Mouse (Mus musculus) gastrocnemius, postnatal 14 days (tissue): ENCODE data around the gene Dpysl5. TPM values are rescaled to one million over a fixed set of nuclear protein-coding genes. Genes with fewer than 3 reads are reported as not detected.

Source experiments
- DNase-seq: peaks from one replicate; pipeline ENCODE4 v3.0.0; 2021; ENCODE audit warnings: mixed read lengths
- intact Hi-C: fragments of 180-260 bp; cut with DNase I; formaldehyde crosslinking; loops from one replicate; pipeline ENCODE4 v1.15.1; 2025; ENCODE audit warnings: low total_unique reads
- total RNA-seq, 2 experiments: library from RNA; stranded (reverse); gene quantifications; 2 replicates each; pipeline ENCODE4 v1.2.3; 2021

The Dpysl5 gene
- total RNA-seq, 2 experiments from 2014 or later: 1.6 to 2.0 TPM

- no peak for DNase-seq
- intact Hi-C loops: no loop called here
These were observed 38.4 kb downstream of the Dpysl5 start for GRCm38 (mm10) chr5:30749582-30750311.

GRCm38 (mm10) chr5:30751071-30751470 lies 39.7 kb downstream of the Dpysl5 start:
- intact Hi-C loops: no loop called here
- DNase-seq: peak; percentile 54

DNA sequence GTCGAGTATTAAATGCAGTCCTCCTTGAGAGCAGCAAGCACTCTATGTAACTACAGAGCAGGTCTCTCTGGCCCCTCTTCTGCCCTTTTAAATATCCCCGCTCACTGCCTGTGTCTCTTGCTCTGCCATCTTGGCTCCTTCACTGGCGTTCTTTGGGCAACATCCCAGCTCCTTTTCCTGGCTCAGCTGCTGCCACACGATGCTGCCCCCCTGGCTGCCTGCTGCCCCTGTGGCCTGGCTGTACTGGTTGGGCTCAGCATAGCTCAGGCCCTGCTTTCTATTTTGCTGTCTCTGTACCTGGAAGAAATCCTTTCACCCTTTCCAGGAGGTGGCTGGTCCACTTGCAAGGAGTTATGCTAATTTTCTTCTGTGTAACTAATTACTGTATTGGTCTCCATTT lies 41.8 kb downstream of the Dpysl5 start:
- intact Hi-C loops: no loop called here
- DNase-seq: peak; percentile 69

DNA sequence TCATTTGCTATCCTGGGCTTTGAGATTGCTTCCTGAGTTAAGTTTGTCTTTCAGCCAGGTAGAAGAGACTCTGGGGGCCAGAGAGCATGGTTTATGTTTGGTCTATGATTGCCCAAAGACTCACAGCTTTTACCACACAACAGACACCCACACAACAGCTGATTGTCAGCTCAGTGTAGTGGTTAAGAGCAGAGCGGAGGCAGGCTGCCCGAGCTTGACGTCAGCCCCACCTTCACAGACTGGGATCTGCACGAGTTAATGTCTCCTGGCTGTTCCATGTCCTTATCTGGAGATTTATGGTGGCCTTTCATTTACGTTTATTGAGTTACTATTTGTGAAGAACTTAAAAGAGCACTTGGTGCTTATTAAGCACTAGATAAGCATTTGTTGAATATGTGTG lies 43.9 kb downstream of the Dpysl5 start:
- DNase-seq: no peak
- intact Hi-C loops: no loop called here

DNA sequence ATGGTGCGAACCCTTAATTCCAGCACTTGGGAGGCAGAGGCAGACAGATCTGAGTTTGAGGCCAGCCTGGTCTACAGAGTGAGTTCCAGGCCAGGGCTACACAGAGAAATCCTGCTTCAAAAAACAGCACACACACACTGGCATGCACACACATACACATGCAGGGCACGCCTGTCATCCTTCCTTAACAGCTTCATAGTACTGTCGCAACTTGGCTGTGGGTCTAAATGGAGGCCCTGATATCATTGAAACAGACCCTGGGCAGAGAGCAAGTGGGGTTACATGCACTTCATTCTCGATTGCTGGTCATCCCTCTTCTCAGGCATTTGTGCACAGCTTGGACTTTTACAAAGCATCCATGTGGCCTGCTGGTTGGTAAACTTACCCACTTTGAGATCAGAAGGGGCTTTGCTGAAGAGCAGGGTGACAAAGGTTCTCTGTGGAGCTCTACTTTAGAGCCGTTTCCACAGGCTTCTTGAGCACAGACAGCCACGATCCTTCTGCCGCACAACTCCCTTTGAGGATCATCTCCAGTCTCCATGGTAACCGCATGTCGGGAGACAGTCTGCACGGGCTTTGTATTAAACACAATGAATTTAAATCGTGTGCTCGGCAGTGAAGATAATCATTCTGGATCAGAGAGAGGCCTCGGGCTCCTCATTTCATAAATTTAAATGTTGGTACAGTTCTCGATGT lies 51.6 kb downstream of the Dpysl5 start:
- intact Hi-C loops: no loop called here

GRCm38 (mm10) chr5:30763511-30763830 lies 52.1 kb downstream of the Dpysl5 start:
- intact Hi-C loops: no loop called here
- no peak for DNase-seq

More for the DNA sequence above, 51.6 kb downstream of the Dpysl5 start:
- no peak for DNase-seq

DNA sequence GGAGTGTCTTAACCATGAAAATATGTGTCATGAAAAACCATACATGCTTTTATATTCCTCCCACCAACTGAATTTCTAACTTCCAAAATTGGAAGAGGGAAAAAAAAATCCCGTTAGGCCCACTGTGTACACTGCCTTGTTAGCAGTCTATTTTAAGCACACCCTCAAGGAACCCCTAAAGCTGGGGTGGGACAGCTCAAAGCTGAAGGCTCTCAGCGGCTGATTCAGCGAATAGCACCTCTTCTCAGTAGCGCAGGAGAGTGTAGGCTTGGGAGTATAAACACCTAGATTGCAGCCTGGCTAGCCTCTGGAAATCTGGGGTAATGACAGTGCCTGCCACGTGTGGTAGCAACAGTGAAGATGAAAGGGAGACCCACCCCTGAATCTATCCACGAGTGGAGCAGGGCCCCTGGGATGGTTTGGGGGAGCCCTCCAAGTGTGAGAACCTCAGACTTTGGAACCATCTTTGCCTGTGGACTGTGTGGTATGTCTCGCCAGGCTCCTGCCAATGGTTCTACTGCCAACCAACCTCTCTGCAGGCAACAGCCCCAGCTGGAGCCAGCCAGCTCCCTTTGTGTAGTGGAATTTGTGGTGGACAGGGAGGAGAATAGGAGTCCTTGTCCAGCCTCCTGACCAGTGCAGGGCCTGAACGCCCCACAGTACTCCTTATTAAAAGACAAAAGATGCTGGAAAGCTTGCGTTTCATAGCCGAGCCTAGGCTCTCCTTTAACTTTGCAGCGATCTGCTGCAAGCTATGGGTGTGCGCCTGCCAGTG lies 54.4 kb downstream of the Dpysl5 start:
- intact Hi-C loops: no loop called here
- no peak for DNase-seq

DNA sequence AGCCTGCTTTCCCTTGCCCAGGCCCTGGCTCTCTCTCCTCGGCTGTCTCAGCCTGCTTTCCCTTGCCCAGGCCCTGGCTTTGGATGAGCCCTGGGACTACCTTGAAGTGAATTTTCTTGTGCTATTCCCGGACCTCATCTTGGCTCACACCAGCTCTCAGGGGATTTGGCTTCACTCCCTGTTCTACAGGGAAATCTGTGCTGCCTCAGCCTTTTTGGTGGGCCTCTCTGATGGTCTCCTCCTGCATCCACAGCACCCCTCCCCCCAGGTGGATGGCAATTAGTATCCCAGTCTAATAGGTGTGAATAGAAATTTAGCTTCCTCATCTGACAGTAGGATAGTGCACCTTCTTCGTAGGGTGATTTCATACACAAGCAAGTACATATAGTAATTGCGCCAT lies 56.7 kb downstream of the Dpysl5 start:
- intact Hi-C loops: no loop called here
- no peak for DNase-seq

DNA sequence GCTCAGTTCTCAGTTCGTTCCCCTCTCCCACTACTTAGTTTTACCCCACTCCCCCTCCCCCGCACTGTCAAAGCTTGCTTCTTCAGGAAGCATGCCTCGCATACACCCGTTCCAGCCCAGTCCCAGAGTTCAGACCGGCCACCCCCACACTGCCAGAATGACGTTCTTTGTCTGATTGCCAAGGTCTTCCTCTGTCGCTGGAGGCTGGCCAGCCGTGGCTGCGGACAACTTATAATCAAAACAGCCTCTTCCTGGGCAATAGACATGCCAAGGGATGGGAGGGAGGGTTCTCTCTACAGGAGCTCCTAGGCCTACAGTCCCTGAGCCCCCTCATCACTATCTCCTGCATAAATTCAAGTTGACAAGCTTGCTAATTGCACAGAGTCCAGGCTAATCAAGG lies 57.2 kb downstream of the Dpysl5 start:
- intact Hi-C loops: no loop called here
- peak; percentile 36 for DNase-seq

DNA sequence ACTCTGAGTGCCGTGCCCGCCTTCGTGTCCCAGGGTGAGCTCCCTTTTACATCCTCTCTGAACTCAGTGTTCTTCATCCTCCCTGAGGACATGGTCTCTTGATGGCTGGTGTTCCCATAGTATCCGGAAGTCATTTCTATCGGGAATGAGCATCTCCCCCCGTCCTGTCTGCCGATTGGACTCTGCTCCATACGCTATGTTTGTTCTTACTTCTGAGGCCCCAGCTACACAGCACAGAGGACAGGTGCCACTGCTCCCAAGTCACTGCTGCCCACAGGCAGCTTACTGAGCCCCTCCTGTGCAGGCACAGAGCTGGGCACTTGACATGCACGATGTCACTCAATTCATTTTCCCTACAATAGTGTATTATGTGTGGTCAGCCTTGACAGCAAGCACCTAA lies 57.7 kb downstream of the Dpysl5 start:
- intact Hi-C loops: no loop called here
- DNase-seq: no peak

GRCm38 (mm10) chr5:30774601-30775371 lies 63.4 kb downstream of the Dpysl5 start:
- DNase-seq: peak; percentile 90
- intact Hi-C loops: loop anchor here (2.0 kb wide), 1 partner anchor 66 kb away; no protein-coding TSS in a partner anchor

DNA sequence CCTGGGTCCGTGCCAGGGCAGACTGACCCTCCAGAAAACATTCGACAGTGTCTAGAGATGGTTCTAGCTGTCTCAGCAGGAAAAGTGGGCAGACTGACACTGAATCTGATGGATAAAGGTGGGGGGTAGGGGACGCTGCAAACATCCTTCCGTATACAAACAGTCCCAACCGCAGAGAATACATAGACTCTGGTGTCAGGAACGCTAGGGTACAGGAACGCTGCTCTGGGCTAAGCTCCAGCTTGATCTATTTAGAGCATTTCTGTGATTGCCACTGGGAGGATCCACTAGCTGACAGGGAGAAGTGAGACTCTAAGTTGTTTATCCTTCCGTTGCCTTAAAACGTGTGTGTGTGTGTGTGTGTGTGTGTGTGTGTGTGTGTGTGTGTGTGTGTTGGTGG lies 69.3 kb downstream of the Dpysl5 start:
- intact Hi-C loops: no loop called here
- no peak for DNase-seq

DNA sequence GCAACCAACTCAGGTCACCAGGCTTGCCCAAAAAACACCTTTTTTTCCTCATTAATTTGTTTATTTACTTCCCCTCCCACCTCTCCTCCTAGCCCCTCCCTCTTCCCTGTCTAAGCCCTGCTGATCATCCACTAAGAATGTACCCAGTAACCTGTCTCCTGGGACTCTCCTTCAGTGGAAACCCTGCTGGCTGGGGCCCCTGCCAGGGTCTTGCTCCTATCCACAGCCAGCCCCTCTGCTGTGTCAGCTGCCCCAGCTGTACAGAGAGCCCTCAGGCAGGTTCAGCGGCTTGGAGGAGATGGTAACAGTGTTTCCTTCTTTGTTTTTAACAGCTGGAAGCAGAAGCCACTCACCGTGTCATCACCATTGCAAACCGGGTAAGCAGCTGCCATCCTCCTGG lies 69.8 kb downstream of the Dpysl5 start:
- intact Hi-C loops: no loop called here
- DNase-seq: peak; percentile 37

GRCm38 (mm10) chr5:30787381-30787780 lies 76.0 kb downstream of the Dpysl5 start:
- DNase-seq: no peak
- intact Hi-C loops: no loop called here

DNA sequence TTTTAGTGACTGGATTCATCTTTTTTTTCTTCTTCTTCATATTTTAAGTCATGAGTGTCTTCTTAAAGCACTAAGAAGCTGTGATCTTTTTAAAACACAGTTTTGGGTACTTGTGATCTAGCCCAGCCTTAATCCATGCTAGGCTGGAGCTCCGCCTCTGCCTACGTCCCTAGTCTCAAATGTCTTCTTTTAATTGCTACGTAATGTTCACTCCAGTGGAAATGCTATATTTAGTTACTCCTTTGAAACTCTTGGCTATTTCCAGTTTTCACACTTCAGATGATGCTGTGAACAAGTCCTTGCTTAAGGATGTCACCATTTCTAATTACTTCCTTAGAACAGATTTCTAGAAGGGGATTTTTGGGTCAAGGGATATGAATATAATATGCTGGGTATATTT lies 78.7 kb downstream of the Dpysl5 start:
- intact Hi-C loops: no loop called here
- no peak for DNase-seq

DNA sequence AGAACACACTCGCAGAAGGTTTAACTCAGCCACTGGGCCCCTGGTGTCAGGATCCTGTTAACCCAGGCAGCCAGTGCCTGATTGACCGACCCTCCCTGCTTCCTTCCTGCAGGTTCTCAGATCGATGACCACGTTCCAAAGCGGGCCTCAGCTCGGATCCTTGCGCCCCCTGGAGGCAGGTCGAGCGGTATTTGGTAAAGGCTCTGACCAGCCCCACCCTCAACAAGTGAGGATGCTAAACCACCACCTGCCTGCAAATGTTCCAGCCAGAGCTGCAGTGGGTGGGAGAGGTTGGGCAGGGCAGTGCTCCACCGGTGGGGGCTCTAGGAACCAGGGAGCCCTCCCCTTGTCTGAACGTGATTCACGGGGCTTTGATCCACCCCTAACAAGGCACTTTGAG lies 84.8 kb downstream of the Dpysl5 start:
- DNase-seq: peak; percentile 84
- intact Hi-C loops: loop anchor here (5.0 kb wide), 1 partner anchor 89 kb away; no protein-coding TSS in a partner anchor

DNA sequence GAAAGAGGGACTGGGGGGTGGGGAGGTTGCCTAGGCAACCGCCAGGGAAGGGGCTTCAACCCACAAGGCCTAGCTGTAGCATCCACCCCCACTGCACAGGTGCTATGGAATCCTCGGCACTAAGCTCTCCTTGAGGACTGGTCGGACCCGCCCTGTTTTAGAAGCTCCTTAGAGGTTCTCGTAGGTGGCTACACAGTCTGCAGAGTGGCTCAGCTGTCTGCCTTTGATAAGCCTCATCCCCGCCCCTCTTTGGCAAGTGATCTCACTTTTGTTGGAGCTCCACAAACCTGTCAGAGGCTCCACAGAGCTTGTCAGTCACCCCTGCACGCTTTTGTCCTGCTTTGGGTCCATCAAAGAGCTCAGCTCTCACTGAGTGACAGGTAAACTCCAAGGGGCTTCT lies 86.1 kb downstream of the Dpysl5 start:
- DNase-seq: no peak
- intact Hi-C loops: loop anchor here (5.0 kb wide), 1 partner anchor 90 kb away; no protein-coding TSS in a partner anchor

GRCm38 (mm10) chr5:30797982-30798381 lies 86.6 kb downstream of the Dpysl5 start:
- intact Hi-C loops: loop anchor here (5.0 kb wide), 1 partner anchor 91 kb away; no protein-coding TSS in a partner anchor
- no peak for DNase-seq

DNA sequence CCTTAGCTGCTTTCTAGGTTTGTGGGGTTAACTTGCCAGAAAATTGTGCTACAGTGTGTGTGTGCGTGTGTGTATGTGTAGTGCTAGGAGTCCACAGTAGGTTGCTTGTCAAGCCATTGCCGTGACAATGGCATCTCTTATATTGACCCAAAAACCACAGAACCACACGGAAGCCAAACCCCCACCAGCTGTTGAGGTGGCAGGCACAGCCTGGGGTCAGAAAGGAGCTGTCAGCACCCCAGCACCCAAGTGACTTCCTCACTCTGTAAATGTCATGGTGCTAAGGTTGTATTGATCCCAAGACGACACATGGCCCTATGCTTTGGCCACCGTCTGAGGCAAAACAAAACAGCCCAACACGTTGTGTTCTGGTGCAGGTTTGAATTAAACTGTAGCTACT lies 87.6 kb downstream of the Dpysl5 start:
- DNase-seq: no peak
- intact Hi-C loops: loop anchor here (5.0 kb wide), 1 partner anchor 92 kb away; no protein-coding TSS in a partner anchor
